Mouse (Mus musculus): ENCODE data around the gene Adora3. TPM values are rescaled to one million over a fixed set of nuclear protein-coding genes. Genes with fewer than 3 reads are reported as not detected.

Gene Adora3
- total RNA-seq, 2 experiments from 2014 or later = 0.40 TPM; not detected in 1

GRCm38 (mm10) chr3:105876022-105876421 is 5.4 kb downstream of the Adora3 start:
- peak; percentile 81 to 87 for DNase-seq

GRCm38 (mm10) chr3:105877252-105877803 is 6.7 kb downstream of the Adora3 start:
- DNase-seq = no peak

DNA sequence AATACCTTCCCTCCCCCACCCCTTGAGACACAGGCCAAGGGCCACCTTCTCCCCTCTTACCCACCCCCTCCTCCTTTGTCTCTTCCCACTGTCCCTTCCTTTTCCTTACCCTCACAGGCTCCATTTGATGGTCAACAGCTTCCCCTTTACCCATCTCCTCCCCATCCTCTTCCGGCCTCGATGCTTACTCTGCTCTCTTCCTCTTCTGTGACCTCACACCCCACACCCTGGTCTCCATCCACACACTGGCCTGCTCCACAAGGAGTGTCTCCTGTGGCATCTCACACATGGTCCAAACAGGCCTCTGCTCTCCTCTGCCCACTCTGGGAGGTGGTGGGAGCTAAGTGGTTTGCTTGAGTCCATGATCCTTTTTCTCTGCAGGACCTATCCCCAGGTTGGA is 7.3 kb downstream of the Adora3 start:
- DNase-seq = no peak

DNA sequence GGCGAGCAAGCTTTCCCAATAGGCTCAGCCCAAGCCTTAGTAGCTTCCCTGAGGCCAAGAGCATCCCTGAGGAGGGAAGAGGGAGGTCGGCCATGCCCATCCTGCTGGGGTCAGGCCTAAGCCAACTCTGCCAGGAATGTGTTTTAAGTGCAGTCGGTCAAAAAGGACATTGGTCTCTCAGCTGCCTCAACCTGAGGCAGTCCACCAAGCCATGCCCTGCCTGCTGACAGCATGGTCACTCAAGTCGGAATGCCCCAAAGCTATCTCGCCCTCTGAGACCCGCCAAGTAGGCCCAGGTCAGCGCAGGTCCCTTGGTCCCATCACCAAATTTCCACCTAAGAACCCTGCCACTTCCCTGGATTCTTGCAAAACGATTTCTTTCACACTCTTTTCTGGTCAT is 8.1 kb downstream of the Adora3 start:
- no peak for DNase-seq

- no peak for DNase-seq
These were observed 9.8 kb downstream of the Adora3 start for GRCm38 (mm10) chr3:105880419-105880818.

DNA sequence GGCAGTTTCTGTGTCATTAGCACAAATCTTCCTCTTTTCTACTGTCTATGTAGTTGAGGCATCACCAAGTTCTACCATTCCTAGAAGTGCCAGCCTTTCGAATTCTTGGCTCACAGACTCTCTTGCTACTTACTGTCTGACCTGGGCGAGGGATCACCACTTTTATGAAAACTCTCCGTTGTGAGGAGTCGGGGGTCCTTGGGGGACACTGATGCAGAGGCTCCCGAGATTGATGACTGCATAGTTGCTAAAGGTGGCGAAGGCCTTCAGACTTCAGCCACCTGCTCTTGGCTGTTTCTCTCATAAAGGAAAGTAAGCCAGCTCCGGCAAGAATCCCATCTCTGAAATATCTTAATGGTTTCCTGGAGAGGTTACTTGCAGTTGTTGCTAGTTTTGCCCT is 11.4 kb downstream of the Adora3 start:
- DNase-seq = no peak

DNA sequence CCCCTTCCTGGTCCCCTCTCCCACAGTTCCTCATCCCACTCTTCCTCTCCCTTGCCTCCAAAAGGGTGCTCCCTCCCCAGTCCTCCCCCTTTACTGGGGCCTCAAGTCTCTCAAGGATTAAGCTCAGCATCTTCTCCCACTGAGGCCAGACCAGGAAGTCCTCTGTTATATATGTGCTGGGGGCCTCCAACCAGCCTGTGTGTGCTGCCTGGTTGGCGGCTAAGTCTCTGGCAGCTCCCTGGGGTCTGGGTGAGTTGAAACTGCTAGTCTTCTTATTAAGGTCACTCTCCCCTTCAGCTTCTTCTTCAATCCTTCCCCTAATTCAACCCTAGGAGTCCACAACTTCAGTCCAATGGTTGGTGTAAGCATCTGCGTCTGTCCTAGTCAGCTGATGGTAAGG is 12.5 kb downstream of the Adora3 start:
- DNase-seq = no peak

GRCm38 (mm10) chr3:105888961-105889360 is 18.3 kb downstream of the Adora3 start:
- no peak for DNase-seq

- DNase-seq = no peak
These were observed 19.6 kb downstream of the Adora3 start for GRCm38 (mm10) chr3:105890220-105890619.

DNA sequence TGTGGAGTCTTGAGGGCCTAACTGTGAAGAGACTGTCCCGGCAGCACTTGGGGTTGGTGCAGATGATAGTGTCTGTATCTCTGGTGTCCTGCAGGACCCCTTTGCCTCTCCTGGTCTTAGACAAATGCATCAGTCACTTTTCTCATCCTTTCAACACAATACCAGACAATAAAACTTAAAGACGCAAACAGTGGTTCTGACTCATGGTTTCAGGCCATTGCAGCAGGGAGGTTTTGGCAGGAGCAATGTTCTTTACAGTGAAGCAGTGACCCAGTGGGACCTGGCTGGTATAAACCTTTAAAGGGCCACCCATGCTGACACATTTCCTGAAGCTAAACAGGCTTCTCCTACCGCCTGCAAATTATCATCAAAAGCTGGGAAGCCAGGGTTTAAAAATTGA is 20.5 kb downstream of the Adora3 start:
- DNase-seq = no peak

DNA sequence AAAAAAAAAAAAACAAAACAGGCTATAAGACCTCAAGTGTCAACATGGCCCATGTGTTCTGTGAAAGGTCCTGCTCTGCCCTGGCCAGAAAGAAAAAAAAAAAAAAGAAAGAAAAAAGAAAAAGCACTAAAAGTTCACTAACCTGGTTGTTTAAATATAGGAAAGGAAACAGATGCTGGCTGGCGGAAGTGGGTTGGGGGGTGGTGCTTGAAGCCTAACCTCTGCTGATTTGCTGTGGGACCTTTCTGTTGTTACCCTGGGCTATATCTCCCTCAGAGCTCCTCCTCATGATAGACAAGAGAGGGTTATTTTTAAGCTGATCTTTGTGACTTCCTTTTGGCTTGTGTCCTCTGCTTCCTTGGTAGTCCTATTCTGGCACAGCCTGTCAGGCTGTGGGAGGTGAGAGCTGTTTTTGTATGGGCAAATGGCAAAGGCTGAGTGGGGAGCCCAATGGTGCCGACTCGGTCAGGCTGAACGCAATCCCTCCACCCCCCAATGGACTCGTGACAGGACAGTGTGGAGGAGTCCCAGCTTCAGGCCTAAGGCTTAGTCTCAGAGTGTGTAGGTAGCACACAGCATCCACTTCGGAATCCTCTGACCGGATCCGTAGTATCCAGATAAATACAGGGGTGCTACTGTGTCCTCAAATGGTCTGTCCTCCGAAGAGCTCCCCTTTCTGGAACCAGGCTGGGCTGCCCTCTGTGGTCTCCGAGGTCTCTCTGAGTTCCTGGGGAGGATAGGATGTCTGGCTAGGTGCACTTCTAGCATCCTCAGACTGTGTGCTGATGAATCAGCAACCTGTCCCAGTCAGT is 21.3 kb downstream of the Adora3 start:
- peak; percentile 20 to 57 for DNase-seq

DNA sequence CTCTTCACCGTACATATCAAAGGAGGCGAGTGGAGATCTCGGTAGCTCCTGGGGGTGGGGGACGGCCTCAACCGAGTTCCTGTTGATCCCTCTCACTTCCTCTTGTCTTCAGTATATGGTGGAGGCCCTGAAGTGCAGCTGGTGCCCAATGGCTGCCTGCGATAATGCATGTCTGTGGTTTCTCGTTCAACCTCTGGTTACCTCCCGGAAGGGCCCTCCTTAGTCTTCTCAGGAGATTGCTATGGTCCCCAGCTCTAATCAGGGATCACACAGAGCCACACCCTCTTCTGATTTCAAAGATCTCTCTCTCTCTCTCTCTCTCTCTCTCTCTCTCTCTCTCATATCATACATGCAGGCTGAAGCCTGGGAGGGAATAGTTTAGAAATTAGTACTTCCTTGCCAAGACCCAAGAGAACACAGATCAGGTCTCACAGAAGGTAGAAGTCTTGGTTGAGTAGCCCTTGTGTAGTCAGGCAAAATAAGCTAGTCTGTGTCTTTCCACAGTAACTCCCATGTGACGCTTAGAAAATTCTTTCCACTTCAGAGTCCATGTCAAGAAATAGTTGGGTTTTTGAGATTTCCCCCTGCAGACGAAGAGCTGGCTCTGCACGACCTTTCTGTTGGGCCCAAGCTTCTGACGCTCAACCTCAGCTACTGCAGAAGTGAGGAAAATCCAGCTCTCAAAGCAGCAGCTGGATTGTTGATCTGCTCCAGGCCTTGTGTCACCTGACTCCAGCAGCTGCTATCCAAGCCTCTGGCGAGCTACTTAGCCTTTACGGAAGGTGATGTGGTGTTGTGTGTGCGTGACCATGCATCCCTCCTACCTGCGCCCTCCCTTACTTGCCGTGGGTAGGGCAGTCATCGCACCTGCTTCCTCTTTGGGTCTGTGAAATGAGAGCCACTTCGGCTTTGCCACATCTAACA is 22.2 kb downstream of the Adora3 start:
- DNase-seq = peak in 1 of 2 experiments; percentile 29

DNA sequence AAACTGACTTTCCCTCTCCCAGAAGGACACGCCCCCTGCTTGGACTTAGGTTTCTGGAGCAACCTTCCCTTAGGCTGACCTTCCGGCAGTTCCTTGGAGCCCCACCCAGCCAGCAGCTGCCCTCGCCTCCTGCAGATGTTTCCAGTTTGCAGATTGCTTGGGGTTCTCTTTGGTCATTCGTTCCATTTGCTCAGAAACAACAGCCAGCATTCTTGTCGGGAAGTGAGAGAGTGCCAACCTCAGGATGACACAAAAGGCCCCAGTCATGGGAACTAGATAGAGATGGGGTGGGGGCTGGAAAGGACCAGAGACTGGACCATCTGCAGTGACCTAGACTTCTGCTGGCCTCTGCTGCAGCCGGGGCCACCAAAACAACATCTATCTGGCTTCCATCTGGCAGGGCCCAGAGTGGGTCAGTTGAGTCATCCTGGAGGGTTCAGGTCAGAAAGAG is 23.3 kb downstream of the Adora3 start:
- DNase-seq = peak; percentile 63 to 71

DNA sequence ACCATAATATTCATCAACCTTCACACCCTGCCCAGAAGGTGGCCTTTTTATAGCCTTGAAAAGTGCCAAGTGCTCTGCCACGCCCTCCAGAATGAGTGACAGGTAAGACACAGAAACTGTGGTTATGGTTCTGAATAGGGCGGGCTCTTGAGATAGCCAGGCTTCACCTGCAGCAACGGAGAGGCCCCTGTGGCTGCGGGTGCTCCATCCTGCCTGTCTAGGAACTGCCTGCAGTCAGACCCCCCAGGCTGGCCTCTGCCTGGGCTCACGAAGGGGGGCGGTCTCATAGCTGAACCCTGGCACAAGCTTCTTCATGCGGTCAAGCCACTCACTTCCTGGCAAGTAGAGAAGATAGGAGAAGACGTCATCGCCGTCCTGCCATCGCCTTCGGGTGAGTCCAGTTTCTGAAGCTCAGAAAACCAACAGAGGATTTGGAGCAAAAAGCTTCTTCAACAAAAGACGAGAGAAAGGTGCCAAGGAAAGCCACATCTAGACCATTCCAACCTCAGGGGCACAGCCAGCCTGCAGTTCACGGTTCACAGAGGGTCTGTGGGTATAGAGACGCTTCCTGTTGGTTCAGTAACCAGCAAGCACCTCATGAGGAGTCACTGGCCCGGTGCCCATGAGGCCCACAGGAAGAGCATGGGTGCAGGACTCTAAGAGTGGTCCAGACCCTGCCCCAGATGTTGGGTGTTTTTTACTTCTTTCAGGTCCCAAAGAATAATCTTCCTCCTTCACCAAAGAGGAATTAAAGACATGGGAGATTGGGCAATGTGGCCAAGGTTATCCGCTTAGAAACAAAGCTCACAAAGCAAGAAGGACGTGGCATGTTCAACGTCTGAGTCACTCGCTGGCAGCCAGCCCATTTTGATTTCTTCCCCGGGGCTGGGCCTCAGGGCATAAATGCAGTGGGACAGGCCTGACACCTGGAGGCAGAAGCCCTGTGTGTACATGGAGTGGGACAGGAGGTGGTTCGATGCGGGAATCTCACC is 24.2 kb downstream of the Adora3 start:
- peak; percentile 98 to 100 for DNase-seq

- no peak for DNase-seq
These were observed 26.2 kb downstream of the Adora3 start for GRCm38 (mm10) chr3:105896811-105897210.

DNA sequence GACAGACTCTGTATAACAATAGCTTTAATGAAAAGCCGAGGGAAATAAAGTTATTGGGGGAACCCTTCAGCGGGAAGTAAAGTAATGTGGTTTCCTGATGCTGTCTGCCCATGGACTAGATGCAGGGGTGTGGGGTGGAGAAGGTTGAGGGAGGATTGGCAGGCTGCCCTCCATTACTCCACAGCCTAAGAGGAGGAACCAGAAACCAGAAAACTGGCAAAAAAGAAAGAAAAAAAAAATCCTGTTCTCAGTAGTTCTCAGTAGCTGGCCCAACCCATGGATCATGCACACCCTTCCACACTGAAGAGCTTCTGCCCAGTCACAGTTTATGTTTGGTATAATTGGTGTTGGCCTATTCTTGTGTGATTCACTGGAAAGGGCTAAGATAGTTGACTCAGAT is 27.7 kb downstream of the Adora3 start:
- DNase-seq = peak; percentile 38 to 55

GRCm38 (mm10) chr3:105898861-105899260 is 28.2 kb downstream of the Adora3 start:
- no peak for DNase-seq

- peak; percentile 85 to 89 for DNase-seq
These were observed 28.9 kb downstream of the Adora3 start for GRCm38 (mm10) chr3:105899394-105900147.

- no peak for DNase-seq
These were observed 29.6 kb downstream of the Adora3 start for GRCm38 (mm10) chr3:105900266-105900665.

- no peak for DNase-seq
These were observed 30.1 kb downstream of the Adora3 start for GRCm38 (mm10) chr3:105900716-105901115.

- no peak for DNase-seq
These were observed 30.8 kb downstream of the Adora3 start for GRCm38 (mm10) chr3:105901468-105901867.

All from adrenal gland, postnatal 36 days (tissue).